Mouse (Mus musculus): ENCODE measurements around the gene Glod4.
A peak's percentile ranks its signal among the peaks of the same experiment; 100 is the strongest.

Gene Glod4

DNA sequence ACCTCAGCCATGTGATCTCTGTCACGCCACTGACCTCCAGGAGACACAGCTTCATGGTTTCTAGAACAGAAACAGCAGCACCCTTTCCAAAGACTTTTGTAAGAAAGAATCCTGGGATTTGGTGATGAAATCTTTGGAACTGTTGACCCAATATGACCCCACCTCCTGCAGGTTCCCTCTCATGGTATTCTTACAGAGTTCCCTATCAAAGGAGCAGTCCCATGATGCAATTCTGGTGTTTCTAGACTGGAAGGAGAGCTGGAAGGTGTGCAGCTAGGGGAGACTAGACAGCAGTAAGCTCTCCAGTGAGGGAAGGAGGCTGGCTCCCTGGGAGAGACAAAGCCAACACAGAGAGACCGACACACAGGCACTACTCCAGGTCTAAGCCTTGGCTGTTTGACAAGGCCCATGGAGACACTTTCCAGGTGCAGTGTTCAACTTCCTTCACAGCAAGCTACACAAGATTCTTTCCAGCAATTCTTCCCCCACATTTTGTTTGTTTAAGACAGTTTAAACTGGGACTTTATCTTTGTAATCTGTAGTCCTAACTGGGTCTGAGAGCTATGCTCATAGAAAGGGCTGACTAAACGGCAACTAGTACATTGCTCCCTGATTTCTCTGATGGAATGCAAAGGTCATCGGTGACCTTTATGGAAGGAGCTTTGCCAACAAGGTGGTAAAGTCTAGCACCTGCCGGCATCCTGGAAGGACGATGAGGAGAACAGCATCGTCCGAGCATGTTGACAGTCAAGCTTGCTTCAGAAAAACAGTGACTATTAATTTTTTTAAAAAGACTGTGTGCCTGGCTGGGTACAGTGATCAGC, 97.1 kb downstream of the Glod4 start:
- DNase-seq (ENCODE audit: low spot score) = no peak

GRCm38 (mm10) chr11:76145169-76145568, 98.4 kb downstream of the Glod4 start:
- no peak for DNase-seq (ENCODE audit: low spot score)

GRCm38 (mm10) chr11:76144386-76144785, 99.1 kb downstream of the Glod4 start:
- DNase-seq (ENCODE audit: low spot score) = no peak

DNA sequence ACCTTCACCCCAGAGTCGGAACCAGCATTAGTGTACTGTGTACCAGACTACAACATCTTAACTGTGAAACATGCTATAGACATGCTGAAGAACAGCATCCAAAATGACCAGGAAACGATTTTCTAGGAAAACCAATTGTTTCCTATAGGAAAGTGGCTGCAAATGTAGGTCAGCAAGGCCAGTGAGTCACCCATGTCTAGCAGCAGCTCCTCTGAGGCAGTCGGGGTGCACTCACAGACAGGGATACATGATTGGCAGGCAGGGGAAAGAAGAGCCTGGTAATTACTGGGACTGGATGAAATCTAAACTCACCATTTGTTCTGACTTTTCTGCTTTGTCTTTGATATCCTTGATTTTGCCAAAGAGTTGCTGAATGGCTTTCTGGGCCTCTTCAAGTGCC, 105.5 kb downstream of the Glod4 start:
- no peak for DNase-seq (ENCODE audit: low spot score)

DNA sequence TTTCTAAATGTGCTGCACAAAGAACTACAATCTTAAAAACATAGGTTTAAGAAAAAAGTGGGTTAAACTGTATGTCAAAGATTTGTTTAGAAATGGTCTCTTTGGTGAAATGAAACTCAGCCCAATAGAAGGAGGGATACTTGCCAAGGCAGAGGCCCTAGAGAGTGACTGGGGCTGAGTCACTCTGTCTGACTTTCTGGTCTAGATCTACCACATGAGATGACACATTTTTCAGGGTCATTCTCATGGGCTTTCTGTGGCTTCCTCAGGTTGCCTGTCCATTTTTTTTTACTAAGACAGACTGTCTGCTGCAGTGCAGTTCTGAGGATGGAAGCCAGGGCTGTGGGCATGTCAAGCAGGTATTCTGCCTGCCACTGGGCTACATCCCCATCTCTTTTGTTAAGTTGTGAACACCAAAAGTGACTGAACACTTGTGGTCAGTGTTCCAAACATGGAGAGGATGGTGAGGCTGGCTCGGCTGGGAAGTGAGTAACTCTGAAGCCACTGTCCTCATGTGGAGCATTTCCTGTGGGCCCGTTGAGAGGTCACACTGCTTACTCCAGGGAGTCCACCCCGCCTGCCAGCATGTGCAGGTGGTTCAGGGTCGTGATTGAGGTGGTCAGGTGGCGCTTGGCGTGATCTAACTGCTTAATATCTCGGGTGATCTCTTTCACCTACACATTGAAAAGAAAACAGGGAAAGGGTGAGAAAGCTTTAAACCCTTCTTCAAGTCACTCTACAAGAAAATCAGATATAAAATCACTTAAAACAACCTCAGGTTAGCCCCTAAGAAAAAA, 107.7 kb downstream of the Glod4 start:
- no peak for DNase-seq (ENCODE audit: low spot score)

DNA sequence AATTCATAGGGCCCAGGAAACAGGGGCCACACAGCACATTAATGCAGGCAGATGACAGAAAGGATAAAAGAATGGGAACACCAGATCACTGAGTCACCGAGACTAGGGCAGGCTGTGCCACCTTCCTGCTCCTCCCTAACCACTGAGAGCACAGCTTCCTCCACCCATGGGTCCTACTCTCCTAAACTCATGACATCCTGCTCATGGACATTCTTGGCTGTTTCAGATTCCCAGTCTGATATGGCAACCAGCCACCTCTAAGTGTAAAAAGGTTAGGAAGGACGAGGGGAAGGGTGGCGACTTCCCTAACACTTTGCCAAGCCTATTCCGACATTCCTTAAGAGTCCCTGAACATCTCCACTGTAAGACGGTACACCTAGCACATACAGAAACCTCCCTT, 112.7 kb downstream of the Glod4 start:
- no peak for DNase-seq (ENCODE audit: low spot score)

GRCm38 (mm10) chr11:76125386-76125785, 118.1 kb downstream of the Glod4 start:
- DNase-seq (ENCODE audit: low spot score) = no peak

DNA sequence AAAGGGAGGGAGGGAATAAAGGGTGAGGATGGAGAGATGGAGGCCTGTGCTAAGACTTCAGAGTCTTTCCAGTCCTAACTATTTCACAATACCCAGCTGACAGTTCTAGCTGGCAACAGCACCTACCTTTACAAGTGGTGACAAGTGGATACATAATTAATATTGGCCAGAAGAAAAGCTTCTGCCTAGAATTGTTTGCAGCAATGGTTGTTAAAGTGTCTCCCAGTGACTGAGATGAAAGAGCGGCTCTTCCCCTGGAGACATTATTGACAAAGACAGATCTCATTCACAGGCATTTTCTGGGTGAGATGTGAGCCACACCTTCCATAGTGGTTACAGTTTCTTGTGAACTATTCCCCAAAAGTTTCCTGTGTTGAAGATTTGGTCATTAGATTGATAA, 120.0 kb downstream of the Glod4 start:
- DNase-seq (ENCODE audit: low spot score) = no peak

- no peak for DNase-seq (ENCODE audit: low spot score)
Measured at GRCm38 (mm10) chr11:76122571-76122970, 121.0 kb downstream of the Glod4 start.

DNA sequence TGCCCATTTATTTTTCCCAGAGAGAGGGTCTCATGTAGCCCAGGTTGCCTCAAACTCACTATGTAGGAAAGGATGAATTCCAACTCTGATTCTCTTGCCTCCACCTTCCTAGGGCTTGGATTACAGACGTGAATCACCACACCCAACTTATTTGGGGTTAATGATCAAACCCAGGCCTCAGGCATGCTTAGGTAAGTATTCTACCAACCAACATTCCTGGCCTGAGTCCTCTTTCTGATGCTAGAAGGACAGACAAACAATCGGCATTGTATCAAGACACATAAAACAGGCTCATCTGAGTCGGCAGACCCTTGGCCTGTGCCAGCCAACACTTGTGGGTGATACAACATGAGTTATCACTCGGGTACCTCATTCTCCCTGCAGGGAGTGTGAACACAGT, 122.4 kb downstream of the Glod4 start:
- no peak for DNase-seq (ENCODE audit: low spot score)

DNA sequence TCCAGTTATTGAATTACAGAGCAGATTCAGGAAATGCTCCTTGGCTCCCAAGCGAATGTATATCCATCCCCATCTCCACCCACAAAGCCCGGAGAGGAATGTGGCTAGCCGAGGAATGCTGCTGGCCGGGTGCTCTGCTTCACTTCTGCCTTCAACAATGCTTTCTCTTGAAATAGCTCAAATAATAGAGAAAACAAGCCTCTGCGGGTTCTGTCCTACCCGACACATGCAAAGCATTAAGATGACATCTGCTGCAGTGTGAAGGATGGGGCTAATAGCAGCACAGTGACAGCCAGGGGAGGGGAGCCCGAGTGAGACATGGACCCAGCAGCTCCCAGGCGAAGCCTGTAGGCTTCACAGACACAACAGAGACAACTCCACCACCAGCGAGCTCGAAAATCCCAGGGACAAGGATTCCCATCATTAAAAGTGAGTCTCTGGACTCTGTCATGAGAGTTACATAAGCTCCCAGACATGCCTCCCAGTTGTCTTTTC, 123.1 kb downstream of the Glod4 start:
- DNase-seq (ENCODE audit: low spot score) = no peak

- DNase-seq (ENCODE audit: low spot score) = no peak
Measured at GRCm38 (mm10) chr11:76110416-76110815, 133.1 kb downstream of the Glod4 start.

DNA sequence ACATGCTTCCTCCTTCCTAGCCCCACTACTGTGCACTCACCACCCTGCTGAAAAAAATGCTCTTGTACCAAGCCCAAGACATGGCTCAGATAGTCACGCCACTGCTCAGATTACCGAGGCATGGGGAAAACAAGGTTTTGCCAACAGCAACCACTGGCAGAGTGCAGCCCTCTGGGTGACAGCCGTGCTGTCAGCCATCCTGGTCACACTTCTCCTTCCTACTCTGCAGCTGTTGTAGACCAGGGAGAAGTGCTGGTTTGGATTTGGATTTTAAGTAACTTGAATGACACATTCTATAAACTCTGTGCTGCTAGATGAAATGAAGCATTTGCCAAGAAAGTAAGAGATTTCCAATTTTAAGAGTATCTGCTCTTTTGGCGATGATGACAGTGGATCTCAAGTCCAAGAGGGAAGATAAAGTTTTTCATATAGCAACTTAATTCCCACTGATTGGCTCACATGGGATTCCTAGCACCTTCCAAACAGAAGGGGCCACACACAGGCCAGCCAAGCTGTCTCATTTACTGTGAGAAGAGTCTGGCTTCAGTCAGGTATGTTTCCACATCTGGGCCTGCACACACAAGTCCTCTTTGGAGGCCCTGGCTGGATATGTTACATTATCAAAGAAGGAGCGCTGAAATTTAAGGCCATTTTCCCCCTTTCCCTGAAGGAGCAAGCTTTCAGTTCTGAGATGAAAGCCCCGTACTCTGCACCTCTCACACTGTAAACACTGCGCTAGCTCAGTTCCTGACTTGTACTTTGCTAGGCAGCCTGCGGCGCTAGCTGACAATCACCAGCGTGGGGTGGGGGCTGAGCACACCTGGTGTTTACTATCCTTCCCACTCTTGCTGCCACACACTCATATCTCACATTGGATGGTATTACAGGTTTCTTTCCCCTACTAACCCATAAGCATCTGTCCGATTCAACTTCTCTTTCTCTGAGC, 136.7 kb downstream of the Glod4 start:
- DNase-seq (ENCODE audit: low spot score) = no peak

- no peak for DNase-seq (ENCODE audit: low spot score)
Measured at GRCm38 (mm10) chr11:76101154-76101553, 142.4 kb downstream of the Glod4 start.

GRCm38 (mm10) chr11:76099193-76099975, 144.1 kb downstream of the Glod4 start:
- DNase-seq (ENCODE audit: low spot score) = no peak

DNA sequence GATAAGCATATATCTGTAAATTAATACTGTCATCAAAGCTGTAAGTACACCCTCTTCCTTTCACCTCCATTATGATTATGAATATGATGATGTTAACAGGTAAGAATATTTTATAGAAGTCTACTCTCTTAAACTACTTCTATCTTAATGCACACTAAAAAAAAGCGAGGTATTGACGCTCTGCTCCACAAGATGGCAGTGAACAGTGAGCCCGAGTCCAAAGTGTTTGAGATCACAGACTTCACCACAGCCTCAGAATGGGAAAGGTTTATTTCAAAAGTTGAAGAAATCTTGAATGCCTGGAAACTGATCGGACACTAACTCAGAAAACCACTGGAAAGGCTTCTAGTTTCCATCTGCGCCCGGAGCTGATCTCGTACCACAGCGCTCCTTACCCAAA, 149.9 kb downstream of the Glod4 start:
- DNase-seq (ENCODE audit: low spot score) = no peak

DNA sequence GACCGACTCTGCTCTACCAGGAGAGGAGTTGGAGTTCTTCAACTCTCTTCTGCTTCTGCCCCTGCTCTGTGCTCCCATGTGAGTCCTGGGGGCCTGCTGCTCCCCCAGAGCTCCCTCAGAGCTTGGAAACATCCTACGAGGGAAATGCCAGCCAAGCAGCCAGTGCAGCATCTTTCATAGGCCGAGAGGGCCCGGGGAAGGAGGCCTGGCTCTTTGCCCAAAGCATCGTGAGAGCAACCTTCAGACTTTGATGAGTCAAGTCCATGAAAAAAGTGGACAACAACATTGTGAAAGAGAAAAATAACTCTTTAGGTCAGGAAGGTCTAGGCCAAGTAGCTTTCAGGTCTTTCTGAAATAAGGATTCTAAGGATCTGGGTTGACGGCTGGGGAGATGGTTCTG, 153.7 kb downstream of the Glod4 start:
- no peak for DNase-seq (ENCODE audit: low spot score)

GRCm38 (mm10) chr11:76088506-76088905, 155.0 kb downstream of the Glod4 start:
- no peak for DNase-seq (ENCODE audit: low spot score)

DNA sequence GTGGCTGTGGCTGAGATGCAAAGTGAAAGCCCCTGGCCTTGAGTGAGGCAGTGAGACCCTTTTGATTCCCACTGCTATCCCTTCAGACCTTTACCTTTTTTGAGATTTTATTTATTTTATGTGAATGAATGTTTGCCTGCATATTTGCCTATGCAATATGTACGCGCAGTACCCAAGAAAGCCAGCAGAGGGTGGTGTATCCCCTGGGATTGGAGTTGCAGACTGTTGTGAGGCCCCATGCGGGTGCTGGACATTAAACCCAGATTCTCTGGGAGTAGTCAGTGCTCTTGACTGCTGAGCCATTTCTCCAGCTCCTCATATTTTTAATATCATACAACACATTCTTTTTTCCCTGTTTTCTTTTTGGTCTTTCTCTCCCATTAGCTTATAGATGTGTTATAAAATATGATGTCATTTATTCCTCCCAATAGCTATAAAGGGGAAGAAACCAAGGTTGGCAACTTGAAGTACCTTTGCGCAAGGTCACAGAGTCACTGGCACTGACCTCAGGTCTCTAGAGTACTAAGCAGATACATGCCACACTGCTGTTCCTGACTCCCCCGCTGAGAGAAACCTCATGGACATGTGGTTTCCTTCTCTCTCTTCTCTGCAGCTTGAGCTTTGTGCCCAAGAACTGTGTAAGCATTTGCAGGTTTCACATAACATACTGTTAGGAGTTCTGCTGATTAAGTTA, 157.5 kb downstream of the Glod4 start:
- DNase-seq (ENCODE audit: low spot score) = peak; percentile 52

- no peak for DNase-seq (ENCODE audit: low spot score)
Measured at GRCm38 (mm10) chr11:76084943-76085342, 158.6 kb downstream of the Glod4 start.

GRCm38 (mm10) chr11:76083941-76084367, 159.6 kb downstream of the Glod4 start:
- DNase-seq (ENCODE audit: low spot score) = no peak

Measured in ovary, postnatal 14 days (tissue).